Mouse (Mus musculus) brain, embryonic 14.5 days (tissue): ENCODE results near the gene Slc2a9.

Source experiments
- CTCF ChIP-seq: fragments of 200-500 bp; IDR thresholded peaks from 2 replicates; pipeline ENCODE4 v1.5.1; 2012; ENCODE audit warnings: inconsistent platforms, mild to moderate bottlenecking, moderate library complexity, borderline replicate concordance; ENCODE audit not compliant: insufficient read depth, insufficient read length; ENCODE audit errors: extremely low read depth
- POLR2A ChIP-seq: fragments of 200-500 bp; IDR thresholded peaks from 2 replicates; pipeline ENCODE4 v1.6.1; 2012; ENCODE audit warnings: mild to moderate bottlenecking, inconsistent platforms, borderline replicate concordance; ENCODE audit not compliant: poor library complexity, insufficient read depth, insufficient read length, severe bottlenecking; ENCODE audit errors: extremely low read depth

- TF ChIP-seq CTCF (no peak), POLR2A (no peak)
These were observed 99.3 kb downstream of the Slc2a9 start for GRCm38 (mm10) chr5:38403612-38404011.
